Mouse (Mus musculus) layer of hippocampus, adult 2 months (tissue): Measurements from ENCODE around the gene Cyb5b. TPM values are rescaled to one million over a fixed set of nuclear protein-coding genes. Genes with fewer than 3 reads are reported as not detected.
"Not testable (repeated sequence)": the region's sequence is repeated elsewhere in the genome, so short reads cannot be mapped to it uniquely, and the experiment has no call there.

Experiments used
- DNase-seq, 2 experiments: peaks; one replicate each; pipeline ENCODE4 v3.0.0; 2022; ENCODE audit warnings: low spot score in 2 of 2
- H3K27ac ChIP-seq: fragments of 200-600 bp; 2 replicates; pipeline ENCODE4 v1.8.1; 2022
- H3K4me3 ChIP-seq: fragments of 200-600 bp; 2 replicates; pipeline ENCODE4 v1.8.1; 2022; ENCODE audit warnings: mild to moderate bottlenecking
- CTCF ChIP-seq: fragments of 200-600 bp; conservative IDR thresholded peaks from 2 replicates; pipeline ENCODE4 v1.8.1; 2022; ENCODE audit warnings: antibody characterized with exemption, mild to moderate bottlenecking, moderate library complexity
- long read RNA-seq, 2 experiments: library from polyadenylated mRNA; stranded (forward); transcript quantifications; one replicate each; pipeline ENCODE4 v2.0.0; 2021; ENCODE audit warnings: borderline mapping rate in 2 of 2
- total RNA-seq, 2 experiments: library from RNA; stranded (reverse); gene quantifications; 2 replicates each; pipeline ENCODE4 v1.2.3; 2021

Cyb5b gene
- 100 to 1,000 TPM; 103 to 104 TPM for total RNA-seq
- long read RNA-seq, experiment 1, full-length matches to known transcripts = 134 of 162 reads
- long read RNA-seq, experiment 1, partial matches to known transcripts = 25 of 162 reads
- long read RNA-seq, experiment 1, other reads (novel, unspliced or antisense) = 3 of 162 reads
- long read RNA-seq, experiment 2, full-length matches to known transcripts = 216 of 252 reads
- long read RNA-seq, experiment 2, partial matches to known transcripts = 32 of 252 reads
- long read RNA-seq, experiment 2, other reads (novel, unspliced or antisense) = 4 of 252 reads

DNA sequence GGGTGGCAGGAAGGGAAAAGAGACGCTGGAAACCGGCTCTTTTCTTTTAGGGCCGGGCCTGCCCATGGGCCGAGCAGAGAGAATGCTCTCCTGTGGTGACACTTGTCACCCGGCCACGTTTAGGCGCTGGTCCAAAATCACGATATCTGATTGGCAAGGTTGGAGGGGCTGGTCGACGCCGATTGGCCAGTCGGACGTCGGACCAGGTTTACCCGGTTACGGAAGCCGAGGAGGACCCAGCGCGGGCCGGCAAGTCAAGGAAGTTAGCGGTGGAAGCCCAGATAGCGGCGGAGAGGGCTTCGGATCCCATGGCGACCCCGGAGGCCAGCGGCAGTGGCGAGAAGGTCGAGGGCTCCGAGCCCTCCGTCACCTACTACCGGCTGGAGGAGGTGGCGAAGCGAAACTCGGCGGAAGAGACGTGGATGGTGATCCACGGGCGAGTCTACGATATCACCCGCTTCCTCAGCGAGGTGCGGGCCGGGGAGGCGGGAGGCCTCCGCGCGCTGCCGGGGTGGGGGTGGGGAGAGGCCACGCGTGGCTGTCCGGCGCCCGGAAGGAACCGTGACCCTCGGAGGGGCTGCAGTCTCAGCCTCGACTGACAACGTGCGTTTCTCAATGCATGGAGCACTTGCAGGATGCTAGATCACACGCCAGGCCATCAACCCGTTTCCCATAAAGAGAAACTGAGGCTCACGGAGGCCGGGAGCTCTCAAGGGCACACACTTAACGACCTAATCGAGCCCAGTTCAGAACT is at the start of gene Cyb5b:
Gene Cyb5b (plus strand): TSS at position 237 of the 754 bp plus-strand sequence.
- Histone ChIP-seq H3K27ac (peak within 1 kb of the TSS; percentile 95), H3K4me3 (peak within 1 kb of the TSS; percentile 67)
- no peak for TF ChIP-seq CTCF
- peak; percentile 92 to 93 for DNase-seq

DNA sequence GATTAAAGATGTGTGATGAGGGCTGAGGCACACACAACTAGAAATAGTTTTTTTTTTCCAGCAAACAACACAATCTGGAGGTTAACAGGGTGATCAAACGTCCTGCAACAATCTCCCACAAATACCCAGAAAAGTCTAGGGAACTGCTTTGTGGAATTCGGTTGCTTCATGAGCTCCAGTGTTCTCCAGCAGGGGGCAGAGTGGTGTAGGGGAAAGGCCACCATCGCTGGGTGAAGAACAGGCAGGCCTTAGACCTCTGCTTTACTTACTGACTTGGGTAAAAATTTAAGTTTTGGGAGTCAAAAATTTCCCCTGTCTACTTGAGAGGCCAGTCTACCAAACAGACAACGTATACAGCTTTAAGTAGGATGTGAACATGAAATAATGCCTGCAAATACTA is 45.9 kb upstream of the Cyb5b start:
- Histone ChIP-seq H3K27ac (no peak overlapping the region), H3K4me3 (no peak overlapping the region)
- TF ChIP-seq CTCF = peak; percentile 91
- DNase-seq = peak; percentile 48 to 87

DNA sequence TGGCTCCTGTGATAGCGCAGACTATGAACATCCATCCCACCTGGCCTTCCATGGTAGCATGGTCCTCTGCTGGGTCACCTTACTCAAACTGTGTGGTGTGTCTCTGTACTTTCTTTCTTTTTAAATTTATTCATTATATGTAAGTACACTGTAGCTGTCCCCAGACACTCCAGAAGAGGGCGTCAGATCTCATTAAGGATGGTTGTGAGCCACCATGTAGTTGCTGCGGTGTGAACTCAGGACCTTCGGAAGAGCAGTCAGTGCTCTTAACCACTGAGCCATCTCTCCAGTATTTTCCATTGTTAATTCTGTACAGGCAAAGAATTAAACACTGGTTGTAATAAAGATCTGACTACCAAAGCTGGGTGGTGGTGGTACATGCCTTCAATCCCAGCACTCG is 42.4 kb upstream of the Cyb5b start:
- H3K4me3 ChIP-seq, H3K27ac ChIP-seq, DNase-seq: not testable (repeated sequence)

DNA sequence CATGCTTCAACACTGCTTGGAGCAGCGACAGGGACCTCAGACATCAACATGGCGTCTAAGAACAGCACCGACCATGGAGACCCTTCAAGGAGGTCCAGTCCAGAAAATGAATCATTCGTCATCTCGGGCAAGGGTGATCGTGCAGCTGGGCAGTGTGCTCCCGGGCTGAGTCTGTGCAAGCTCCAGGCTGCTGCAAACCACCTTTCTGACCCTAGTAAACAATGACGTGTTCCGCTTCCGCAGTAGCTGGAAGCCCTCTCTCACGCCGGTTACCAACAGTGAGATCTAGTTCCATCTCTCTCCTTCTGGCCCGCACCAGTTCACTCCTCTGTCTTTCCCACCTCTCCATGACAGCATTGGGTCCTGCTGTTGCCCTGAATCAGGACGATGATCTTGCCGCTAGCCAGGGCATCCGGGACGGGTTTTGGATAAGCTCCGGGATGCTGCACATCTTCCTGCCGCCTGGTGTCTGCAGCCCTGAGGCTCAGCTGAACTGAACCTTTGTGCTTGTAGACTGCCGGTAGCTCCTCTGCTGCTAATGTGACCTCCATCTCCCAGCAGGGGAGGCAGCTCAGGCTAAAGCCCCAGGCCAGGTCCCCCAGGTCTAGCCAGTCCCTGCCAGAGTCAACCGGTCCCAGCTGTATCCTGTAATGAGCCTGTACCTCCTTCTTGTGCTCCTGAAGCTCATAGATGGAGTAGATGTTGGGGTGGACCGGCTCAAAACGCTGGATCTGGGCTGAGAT is 41.3 kb upstream of the Cyb5b start:
- no peak for TF ChIP-seq CTCF
- H3K27ac ChIP-seq = no peak overlapping the region
- H3K4me3 ChIP-seq = no peak overlapping the region
- no peak for DNase-seq

DNA sequence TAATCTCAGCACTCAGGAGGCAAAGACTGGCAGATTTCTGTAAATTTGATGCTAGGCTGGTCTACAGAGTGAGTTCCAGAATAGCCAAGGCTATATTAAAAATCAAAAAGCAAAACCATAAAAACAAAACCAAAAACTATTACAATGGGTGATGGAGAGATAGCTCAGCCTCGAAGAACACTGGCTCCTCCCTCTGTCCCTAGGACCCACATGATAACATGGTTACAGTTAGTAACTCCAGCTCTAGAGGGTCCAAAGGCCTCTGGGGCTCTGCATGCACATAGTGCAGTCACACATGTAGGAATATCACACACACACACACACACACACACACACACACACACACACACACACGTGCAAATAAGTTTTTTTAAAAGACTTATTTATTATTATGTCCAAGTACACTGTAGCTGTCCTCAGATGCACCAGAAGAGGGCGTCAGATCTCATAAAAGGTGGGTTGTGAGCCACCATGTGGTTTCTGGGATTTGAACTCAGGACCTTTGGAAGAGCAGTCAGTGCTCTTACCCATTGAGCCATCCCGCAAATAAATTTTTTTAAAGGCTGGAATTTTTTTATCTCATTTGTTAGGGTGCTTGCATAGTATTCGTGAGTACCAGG is 40.5 kb upstream of the Cyb5b start:
- Histone ChIP-seq H3K27ac (no peak overlapping the region), H3K4me3 (no peak overlapping the region)
- DNase-seq = no peak
- TF ChIP-seq CTCF = peak; percentile 20

DNA sequence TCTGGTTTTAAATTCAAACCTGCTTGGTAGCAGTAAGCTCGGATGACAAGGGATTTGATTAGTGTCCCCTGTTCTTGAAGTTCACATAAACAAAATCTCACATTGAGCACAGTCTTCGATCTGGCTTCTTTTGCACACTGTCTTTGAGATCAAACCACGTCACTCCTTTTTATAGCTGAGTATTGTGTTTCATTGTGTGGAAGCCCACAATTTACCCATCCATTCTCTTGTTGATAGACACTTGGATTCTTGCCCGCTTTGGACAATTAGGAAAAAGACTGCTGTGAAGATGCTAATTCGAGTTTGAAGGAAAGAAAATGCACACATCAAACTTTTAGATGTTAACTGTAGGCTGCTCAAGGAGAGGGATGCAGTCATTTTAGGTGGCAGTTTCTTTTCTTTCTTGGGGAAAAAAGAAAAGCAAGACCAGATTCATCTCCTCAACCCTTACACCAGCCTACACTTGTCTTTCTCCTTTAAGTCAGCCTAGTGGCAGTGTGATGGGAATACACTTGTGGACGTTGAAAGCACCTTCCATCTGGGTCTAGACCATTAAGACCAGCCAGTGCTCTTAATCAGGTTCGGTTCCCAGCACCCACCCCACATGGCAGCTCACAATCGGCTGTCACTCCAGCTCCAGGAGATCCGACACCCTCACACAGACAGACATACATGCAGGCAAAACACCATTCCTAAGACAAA is 39.7 kb upstream of the Cyb5b start:
- no peak for TF ChIP-seq CTCF
- DNase-seq = no peak
- H3K27ac ChIP-seq = no peak overlapping the region

DNA sequence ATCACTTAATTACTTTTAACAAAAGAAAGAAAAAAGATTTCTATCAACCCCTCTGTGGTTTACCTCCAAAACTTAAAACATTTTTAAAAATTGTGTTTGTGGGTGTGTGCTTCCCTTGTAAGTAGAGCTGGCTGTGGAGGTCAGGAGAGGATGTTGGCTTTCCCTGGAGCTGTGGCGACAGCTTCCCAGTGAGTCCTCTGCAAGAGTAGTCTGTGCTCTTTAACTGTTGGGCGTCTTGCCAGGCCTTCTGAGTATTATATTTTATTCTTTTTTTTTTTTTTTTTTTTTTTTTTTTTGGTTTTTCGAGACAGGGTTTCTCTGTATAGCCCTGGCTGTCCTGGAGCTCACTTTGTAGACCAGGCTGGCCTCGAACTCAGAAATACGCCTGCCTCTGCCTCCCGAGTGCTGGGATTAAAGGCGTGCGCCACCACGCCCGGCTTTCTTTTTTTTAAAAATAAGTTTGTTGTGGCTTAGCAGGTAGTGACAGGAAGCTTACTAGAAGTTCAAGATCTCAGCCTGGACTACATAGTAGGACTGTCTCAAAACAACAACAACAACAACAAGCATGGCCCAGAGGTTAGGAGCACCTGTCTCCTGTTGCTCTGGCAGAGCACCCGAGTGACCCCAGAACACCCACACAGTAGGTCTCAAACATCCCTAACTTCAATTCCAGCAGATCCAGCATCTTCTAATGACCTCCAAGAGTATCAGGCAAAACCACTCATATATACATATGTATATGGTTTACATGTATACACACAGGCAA is 38.9 kb upstream of the Cyb5b start:
- Histone ChIP-seq H3K4me3 (no peak overlapping the region), H3K27ac (no peak overlapping the region)
- no peak for DNase-seq
- TF ChIP-seq CTCF = no peak

More for the DNA sequence above, 39.7 kb upstream of the Cyb5b start:
- no peak overlapping the region for H3K4me3 ChIP-seq

DNA sequence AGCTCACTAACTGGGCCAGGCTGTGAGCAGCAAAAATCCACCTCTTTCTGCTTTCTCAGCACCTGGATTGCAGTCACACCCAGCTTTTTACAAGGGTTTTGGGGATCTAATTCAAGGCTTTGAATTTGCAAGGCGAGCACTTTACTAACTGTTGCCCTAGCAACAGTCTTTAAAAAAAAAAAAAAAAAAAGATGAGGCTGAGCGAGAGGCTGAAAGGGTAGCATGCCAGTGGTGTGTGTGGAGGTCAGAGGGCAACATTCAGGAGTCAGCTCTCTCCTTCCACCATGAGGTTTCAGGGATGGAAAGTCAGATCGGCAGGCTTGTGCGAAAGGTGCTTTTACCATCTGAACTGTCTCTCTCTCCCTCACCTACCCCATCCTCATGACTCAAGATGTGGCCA is 37.2 kb upstream of the Cyb5b start:
- Histone ChIP-seq H3K4me3 (no peak overlapping the region), H3K27ac (peak overlapping the region; percentile 70; the same call in 1 of the 2 replicates)
- TF ChIP-seq CTCF = no peak
- no peak for DNase-seq

DNA sequence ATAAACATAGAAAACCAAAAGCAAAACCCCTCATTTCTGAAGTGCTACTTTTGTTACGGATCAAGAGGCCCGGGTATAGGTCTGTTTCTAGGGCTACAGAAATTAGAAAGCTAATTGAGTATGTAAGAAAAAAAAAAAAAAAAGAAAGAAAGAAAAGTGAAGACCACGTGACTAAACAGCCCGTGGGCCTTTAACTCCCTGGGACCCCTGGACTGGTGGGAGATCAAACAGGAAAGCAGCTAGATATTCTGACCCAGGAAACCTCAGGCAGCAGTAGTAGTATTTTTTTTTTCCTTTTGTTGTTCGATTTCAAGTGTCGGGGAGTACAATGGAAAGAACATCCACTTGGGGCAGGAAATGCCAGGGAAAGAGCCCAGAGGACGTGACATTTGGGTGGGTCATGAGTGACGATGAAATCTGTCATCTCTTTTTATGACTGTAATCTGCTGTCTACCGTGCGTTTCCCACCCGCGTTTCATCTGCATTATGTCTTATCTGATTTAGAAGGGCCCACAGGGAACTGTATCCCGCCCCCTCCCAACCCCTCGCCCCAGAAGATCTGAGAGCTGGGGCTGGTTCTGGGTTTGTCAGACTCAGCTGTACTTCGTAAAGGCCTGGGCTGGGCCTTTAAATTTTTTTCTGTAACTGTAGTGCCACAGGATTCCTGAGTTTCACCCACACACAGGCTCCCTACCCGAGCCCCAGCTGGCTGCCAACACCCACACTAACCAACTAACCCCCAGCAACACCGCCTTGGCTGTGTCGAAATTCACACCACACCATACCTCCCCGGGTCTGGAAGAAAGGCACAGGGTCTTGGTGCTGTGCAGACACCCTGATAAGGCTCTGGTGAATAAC is 36.1 kb upstream of the Cyb5b start:
- peak; percentile 37 to 55 for DNase-seq
- no peak overlapping the region for H3K4me3 ChIP-seq
- H3K27ac ChIP-seq = peak overlapping the region; percentile 70
- TF ChIP-seq CTCF = no peak

DNA sequence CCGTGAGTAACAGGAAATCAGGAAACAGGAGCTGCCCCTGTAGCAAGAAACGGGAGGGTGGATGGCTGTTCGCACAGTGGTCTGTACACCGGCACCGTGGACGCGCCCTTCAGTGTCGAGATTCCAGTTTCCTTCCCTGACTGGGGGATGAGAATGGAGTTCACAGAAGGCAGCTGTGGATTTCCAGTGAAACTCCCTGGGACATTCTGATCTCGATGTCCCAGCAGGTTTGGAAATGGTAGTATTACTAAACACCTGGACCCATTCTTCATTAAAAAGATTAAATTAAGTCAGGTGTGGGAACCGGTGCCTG is 35.5 kb upstream of the Cyb5b start:
- Histone ChIP-seq H3K4me3 (no peak overlapping the region), H3K27ac (peak overlapping the region; percentile 70)
- no peak for TF ChIP-seq CTCF
- no peak for DNase-seq

DNA sequence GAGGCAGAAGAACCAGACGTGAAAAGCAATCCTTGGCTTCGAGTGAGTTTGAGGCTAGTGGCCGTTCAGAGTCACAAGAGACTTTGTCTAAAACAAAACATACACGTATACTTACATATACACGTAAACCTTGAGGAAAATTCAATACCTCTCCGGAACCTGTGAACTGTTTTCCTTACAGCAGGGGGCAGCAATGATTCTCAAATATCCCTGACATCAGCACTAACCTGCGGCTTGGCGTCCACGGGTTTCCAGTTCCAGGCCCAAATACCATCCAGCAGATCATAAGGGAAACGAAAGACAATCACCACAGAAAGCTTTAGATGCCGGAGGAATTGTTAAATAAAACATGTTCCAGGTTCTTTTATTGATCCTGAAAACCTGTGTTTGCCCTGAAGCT is 34.4 kb upstream of the Cyb5b start:
- Histone ChIP-seq H3K27ac (peak overlapping the region; percentile 37; the same call in 1 of the 2 replicates), H3K4me3 (no peak overlapping the region)
- peak; percentile 76 to 83 for DNase-seq
- peak; percentile 87 for TF ChIP-seq CTCF
